Mouse (Mus musculus): ENCODE data around the gene Gm3952.

Gm3952 gene

DNA sequence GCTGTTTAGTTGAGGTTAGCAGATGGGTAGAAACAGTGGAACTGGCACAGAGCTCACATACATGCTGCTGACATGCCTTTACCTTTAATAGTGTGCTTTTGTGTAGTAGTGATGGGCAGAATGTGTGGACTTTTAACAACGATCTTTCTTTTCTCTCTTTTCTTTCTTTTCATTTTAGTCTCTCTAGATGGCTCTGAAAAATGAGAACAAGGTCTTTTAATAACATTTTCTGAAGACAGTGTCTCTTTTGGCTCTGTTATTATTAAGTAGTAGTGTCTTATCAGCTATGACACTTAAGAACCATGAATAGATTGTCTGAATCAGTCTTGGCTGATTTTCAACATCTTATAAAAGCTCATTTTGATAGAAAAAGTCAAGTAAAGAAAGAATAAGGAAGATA is at the start of gene Gm3952:
TSS of gene Gm3952 (minus strand) at position 101 of the 400 bp plus-strand sequence.
- DNase-seq (ENCODE audit: low spot score) = no peak

DNA sequence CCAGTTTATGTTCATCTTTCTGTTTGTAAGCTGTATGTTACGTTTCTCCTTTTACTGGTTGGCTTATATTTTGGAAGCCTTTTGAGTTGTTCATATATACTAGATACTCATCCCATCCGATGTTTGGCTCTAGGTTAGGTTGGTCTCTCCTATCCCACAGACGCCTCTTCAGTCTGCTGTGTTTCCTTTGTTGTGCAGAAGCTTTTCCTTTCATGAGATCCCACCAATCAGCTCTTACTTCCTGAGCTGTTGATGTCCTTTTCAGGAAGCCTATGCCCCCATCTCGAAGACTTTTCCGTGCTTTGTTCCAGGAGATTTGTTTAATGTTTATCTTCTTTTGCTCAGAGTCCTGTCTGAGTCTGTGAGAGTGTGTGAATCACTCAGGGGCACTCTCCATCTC is 45.3 kb upstream of the Gm3952 start:
- no peak for DNase-seq (ENCODE audit: low spot score)

DNA sequence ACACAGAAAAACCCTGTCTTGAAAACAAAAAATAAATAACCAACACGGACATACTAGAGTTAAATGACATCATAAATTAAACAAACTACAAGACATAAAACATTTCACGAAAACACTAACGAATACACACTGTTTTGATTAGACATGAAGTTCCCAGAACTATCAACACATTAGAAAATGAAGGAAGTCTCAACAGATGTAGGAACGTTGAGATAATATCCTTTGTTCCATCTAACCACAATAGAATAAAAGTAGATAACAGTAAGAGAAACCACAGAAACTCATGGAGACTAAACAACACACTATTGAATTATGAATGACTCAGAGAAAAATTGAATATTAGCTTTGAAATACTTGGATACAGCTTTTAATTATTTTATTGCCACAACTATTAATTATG is 14.0 kb upstream of the Gm3952 start:
- no peak for DNase-seq (ENCODE audit: low spot score)

DNA sequence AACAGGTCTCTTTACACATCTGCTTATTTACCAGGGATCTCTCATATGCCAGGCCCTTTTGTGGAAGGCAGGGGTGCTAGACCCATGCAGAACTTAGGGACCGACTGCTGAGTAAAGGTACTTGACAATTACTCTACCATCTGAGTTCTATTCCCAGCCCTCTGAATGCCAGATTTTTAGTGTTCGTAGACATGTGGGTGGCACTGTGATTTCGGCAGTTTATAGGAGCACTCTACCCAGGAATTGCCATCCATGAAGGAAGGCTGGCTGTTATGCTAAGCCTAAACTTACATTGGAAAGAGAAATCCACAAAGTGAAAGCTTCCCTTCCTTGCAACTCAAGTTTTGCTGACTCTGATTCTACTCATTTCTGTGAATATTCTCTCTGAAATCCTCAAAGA is 62.8 kb downstream of the Gm3952 start:
- DNase-seq (ENCODE audit: low spot score) = no peak

DNA sequence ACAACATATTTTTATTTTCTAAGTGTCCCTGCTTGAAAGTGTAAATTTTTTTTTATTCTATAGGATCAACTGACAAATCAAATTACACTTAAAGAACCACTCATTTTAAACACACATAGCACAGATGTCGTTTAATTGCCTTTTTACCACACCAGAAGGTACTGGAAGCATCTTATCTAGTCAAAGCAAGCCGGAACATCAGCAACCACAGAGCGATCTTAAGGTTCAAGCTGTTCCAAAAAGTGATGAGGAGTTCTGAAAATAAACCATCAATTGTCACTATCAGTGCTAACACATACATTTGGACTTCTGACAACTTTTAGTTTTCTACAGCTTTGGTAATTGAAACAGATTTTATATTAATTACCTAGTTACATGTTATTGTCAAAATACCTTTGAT is 64.4 kb downstream of the Gm3952 start:
- DNase-seq (ENCODE audit: low spot score) = no peak

DNA sequence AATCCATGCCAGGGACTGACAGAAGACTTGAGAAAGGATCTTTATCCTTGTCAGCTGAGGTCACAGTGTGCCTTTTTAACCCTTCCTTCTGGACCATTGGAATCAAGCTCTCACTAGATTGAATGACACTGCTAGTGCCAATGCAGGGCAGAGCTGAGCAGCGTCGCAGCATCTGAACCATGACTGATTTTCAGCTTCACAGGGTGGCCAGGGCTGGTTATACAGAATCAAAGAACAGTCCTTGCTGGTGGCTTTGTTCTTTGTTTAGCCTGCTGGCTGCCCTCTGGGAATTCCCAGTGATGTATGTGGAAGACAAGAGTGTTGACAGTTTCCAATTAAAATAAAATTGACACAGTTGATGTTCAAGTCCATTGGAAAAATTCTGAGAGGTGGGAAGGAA is 66.2 kb downstream of the Gm3952 start:
- DNase-seq (ENCODE audit: low spot score) = no peak

DNA sequence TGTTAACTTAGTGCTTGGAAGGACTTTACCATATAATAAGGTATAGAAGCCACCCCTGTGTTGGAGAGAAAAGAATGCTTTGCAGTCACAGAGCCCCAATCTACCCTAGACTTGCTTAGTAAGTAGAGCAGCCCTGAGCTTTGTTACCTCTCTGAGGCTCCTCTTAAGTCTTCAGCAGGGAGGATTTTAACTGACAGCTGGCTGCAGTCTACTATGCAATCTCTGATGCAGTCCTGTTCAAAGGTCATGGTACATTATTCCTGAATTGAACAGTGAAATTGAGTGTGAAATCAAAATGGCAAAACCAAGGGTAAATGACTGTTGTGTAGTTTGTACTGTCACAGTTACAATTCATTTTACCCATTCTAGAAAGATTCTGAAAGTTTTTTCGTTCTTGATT is 71.3 kb downstream of the Gm3952 start:
- DNase-seq (ENCODE audit: low spot score) = no peak

DNA sequence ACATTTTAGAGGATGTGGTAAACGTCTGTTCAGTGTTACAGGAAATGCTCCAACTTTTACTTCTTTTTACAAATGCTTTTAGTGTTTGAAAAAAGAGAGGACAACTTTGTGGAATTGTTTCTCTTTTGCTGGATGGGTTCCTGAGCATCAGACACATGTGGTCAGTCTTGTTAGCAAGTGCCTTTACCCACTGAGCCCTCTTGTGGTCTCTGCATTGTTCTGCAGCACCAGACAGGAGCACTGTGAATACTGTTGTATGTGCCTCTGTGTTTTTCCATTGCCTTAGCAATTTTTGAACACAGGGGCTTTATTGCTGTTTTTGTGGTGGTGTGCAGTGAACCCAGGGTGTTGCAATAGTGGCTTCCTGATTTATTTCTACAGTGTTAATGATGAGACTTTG is 73.7 kb downstream of the Gm3952 start:
- DNase-seq (ENCODE audit: low spot score) = no peak

DNA sequence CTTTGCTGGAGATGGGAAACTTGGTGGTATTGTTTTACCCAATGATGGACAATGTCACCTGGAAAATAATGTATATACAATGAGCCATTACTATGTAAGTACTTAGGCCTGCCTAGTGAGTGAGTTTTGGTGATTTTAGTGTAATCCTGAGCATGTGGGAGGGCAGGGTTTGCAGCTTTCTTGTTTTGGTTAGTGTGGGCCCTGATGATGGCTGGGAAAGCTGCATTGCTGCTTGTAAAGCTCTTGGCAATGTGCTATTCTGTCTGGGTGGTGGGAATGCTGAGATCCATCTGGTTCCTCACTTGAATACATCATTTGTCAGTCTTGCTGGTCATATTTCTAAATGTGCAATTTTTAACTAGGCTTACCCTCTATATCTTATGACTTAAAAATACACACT is 82.3 kb downstream of the Gm3952 start:
- DNase-seq (ENCODE audit: low spot score) = no peak

DNA sequence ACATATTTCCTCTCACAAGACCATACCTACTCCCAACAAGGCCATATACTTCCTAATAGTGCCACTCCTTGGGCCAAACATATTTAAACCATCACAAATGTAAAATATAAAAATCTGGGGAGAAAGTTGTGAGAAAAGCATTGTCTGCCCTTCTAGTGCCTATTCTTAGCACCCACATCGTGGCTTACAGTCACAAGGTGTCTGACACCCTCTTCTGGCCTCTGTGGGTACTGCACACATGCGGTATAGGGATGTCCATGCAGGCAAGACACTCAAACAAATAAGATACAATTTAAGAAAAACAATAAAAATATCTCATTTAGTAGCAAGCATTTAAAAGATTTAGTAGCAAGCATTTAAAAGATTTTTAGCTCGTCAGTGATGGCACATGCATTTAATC is 89.2 kb downstream of the Gm3952 start:
- DNase-seq (ENCODE audit: low spot score) = peak; percentile 44

DNA sequence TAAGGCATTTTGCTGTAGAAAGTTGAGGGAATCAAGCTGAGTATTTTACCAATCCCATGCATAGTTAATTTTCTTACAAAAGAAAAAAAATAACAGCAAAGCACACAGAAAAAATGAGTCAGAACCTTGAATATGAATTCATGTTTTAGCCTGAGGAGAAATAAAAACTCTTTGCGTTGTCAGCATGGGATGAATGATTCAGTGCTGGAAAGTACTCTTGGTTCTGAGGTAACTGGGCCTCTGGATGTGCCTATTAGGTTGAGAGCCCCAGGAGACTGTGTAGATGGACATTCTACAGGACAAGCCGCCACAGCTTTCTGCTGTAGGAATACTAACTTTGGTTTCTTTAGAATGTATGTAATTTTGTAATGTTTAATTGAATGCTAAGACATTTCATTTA is 93.7 kb downstream of the Gm3952 start:
- no peak for DNase-seq (ENCODE audit: low spot score)

DNA sequence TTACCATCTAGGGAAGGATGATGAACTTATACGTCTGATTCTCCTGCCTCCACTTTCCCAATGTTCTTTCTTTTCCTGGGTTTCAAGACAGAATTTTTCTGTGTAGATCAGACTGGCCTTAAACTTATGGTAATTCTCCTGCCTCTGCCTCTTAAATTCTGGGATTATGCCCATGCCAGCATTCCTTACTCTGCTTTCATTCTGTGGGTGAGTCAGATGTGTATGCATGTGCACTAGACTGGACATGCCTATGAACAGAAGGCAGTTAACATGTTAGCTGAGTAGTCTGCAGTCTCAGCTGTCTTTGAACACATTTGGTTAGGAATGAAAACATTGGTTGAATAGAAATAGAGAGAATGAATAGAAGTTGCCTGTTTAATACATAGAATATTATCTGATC is 94.1 kb downstream of the Gm3952 start:
- DNase-seq (ENCODE audit: low spot score) = no peak

DNA sequence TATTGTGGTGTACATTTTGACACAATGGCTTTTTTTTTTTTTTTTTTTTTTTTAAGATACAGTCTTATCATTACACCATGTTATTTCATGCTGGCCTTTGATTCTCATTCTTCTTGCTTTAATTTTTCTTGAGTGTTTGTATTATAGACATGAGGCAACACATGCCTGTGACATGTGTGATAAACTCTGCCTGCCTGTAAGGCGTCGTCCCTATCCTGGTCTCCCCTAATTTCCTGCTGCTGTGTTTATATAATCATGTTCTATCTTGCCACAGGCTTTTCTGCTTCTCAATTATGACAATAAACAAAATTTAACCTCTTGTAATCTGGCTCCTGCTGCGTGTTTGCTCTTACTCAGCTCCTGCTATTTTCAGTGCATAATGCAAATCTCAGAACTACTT is 100.5 kb downstream of the Gm3952 start:
- DNase-seq (ENCODE audit: low spot score) = no peak

DNA sequence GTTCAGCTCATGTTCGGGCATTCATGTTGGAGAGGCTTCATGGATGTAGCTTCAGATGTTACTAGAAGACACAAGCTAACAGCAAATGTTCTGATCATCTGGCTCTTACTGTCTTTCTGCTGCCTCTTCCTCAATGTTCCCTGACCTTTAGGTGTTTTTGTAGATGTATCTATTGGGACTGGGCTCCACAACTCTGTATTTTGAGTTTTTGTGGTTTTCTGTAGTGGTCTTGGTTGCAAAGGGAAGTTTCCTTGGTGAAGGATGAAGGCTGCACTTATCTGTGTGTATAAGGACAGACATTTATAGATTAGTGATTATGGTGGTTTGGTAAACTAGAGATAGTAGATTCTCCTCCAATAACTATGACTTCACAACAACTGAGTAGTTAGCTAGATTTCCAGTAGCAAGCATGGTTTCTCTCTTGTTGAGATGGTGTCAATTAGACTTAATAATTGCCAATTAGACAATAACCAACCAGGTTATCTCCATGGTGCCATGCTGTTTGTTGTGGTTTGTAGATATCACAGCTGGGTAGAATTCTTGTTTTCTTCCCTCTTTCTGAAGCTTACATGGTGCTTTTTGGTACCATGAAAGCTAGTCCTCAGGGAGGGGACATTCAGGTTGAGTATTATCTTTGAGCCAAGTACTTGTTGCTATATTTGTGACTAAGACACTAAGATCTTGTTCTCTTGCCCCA is 101.6 kb downstream of the Gm3952 start:
- no peak for DNase-seq (ENCODE audit: low spot score)
